Mouse (Mus musculus) cerebellum, postnatal 4 days (tissue): Measurements from ENCODE around the gene Trim11.

Experiments used
- DNase-seq, 2 experiments: peaks; one replicate each; pipeline ENCODE4 v3.0.0; 2022; ENCODE audit warnings: low spot score in 2 of 2, mixed read lengths in 1 of 2

Gene Trim11

DNA sequence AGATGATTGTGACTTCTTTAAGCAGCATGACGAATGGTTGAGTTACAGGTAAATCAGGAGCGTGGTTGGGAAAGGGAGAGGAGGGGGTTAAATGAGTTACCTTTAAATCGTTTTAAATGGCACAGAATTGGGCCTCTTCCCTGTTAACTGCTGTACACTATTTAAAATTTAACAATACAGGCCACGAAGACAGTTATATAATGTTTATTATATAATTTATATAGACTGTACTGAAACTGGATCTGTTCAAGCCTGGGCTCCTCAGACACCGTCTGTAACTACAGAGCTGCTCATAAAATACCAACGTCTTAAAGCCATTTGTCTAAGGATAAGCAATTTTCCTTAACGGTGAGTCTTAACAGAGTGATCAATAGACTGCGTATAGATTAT is 22.0 kb upstream of the Trim11 start:
- DNase-seq = no peak

DNA sequence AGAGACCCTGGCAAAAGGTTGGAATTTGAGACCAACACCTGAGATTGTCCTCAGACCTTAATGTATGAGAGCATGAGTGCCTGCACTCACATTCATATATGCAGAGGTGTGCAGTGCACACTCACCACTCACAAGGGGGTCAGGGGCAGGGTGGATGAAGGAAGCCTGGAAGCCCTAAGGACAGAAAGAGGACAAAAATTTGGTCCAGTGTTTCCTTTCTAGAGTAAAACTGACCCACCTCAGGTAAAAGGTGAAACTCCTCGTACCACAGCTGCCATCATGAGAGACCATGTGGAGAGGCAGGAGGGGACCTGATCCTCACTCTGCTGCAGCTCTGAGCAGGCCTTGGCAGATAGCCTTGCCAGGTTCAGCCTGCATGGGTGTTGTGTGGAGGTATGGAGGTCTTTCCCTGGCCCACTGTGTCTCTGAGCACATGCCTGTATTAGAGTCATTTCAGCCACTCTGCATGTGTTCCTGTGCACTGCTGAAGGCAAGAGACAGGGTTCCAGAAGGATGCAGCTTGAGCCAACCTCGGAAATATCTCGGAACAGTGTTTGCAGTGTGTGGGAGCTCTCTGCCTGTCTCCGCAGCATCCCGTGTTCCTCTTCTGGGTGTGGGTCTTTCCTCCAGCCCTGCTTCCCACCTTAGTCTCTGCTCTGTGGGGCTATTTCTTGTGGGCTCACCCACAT is 20.5 kb upstream of the Trim11 start:
- DNase-seq = no peak

DNA sequence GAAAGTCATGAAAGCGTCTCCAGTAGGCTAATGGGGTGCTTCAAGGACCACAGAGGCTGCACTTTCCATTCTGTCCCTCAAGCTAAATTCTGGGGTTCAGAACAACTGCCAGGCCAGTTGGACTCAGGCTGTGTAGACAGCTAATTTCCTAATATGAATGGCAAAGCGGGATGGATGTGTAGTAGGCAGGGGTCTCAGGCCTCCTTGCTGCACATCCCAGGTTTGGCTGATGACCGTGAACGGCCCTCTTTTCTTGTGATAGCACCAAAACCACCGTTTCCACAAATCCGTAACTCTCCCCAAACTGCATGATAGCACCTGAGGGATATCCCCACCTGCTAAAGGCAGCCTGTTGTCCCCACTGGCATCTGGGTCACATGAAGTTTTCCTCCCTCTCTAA is 19.4 kb upstream of the Trim11 start:
- DNase-seq = no peak

DNA sequence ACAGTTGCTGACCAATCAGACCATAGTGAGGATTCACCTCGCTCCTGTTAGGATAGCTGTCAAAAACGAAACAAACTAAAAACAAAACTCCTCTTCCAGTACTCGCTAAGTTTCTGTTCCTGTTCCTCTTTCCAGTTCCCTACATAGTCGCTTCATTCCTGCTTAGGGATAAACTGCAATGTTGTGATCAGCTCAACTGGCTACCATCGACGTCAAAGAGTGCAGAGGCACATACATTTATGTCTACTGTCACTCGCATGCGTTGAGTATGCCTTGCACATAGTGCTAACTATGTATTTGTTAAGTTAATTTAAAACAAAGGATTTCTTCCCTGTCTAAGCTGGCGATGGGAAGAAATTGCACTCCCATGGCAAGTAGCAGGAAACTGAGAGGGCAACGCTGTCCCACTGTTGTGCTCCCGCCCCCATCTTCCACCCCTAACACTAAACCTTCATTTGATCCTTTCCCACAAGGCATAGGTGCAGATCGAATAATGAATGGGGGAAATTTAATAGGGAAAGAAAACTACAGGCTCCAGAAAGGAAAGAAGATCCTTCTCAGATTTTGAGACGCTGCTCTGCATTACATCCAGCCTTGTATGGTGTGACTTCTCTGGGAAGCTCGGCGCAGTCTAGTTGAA is 18.6 kb upstream of the Trim11 start:
- no peak for DNase-seq

DNA sequence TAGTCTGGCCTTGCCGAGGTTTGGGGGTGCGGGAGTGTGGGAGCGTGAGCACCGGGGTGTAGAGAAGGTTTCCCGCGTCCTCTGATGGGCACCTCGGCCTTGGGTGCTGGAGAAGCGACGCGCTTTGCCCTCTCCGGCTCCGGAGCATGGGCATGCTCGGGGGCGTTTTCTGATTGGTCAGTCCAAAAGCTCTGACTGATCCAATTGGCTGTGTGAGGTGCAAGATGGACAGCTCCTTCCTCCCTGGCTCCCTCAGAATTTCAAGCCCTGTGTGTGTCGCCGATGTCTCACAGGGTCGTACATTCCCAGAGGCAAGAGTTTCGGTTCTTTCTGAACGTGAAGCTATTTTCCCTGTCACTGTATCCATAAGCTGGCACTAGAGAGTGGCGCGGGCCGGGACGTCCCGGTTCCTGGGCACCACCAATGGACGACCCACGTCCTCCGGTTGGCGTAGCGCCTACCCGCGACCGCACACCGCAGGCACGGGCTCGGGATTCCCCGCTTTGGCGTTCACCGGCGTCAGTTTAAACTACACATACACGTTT is 17.9 kb upstream of the Trim11 start:
- DNase-seq = peak; percentile 55 to 74

DNA sequence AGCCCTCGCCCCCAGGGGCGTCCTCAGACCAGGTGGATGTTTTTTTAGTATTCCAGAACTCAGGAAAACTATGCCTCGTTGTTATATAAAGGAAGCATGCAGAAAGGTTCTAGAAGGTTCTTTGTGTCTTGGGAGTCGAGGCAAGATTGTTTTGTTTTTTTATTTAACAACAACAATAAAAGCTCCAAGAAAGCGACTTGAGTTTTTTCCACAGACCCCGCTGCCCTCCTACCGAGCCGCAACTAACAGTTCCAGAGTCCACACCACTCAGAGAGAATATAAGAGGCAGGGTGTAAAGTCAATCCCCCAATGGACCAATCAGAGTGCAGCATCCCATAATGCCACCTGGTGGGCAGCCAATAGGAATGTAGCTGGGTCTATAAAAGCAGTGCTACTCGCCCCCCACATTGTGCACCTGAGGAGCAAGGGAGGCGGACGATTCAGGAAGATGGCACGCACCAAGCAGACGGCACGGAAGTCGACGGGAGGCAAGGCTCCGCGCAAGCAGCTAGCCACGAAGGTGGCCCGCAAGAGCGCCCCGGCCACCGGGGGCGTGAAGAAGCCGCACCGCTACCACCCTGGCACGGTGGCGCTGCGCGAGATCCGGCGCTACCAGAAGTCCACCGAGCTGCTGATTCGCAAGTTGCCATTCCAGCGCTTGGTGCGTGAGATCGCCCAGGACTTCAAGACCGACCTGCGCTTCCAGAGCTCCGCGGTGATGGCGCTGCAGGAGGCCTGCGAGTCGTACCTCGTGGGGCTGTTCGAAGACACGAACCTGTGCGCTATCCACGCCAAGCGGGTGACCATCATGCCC is 16.3 kb upstream of the Trim11 start:
- no peak for DNase-seq

DNA sequence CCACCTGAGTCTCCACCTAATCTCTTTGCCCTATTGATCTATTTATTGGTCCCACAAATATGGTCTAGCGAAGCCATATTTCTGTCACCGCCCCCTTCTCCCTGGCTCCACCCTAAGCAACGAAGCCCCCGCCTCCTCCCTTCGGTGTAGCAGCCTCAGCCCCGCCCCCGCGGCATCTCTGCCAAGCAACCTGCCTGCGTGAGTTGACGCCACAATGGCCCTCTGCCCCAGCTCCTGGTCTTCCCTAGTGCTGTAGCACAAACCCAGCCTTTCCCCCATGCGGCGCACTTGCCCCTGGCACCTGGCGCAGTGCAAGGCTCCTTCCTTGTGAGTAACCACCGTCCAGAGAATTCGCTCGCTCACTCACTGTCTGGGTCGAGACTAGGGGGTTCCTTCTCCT is 14.3 kb upstream of the Trim11 start:
- DNase-seq = peak in 1 of 2 experiments; percentile 27

DNA sequence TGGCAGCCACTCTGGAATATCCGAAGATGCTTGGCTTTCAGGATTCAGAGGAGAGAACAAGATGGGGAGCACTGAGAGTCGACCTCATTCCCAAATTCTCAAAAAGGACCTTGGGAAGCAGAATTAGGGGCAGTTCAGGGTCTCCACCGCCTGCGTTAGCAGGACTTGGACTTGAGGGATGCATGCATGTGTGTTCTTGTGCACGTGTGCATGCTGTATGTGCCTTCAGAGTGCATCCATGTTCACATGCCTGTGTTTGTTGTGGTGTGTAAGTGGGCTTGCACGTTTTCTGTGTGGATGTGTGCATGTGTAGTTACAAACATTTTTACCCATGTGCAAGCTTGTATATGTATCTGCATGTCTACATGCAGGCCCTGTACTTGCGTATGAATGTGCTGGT is 13.7 kb upstream of the Trim11 start:
- DNase-seq = no peak

DNA sequence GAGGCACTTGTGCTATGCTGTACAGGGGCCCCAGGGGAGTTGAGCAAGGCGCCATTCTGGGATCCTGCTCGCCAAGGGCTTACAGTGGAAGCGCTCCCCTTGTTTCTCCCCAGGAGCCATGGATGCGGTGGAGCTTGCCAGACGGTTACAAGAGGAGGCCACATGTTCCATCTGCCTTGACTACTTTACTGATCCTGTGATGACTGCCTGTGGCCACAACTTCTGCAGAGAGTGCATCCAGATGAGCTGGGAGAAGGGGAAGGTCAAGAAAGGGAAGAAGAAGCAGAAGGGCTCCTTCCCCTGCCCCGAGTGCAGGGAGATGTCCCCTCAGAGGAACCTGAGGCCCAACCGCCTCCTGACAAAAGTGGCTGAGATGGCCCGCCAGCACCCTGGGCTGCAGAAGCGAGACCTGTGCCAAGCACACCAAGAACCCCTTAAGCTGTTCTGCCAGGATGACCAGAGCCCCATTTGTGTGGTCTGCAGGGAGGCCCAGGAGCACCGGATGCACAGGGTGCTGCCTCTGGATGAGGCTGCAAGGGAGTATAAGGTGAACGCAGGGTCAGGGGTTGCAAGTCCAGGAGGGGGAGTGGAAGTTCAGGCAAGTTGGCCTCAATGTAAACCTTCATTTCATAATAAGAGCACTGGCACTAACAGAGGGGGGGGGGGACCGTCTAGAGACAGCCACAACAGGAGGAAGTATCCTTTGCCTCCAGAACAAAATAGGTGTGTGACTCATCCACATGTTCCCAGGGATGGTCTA is 12.7 kb upstream of the Trim11 start:
- DNase-seq = no peak

DNA sequence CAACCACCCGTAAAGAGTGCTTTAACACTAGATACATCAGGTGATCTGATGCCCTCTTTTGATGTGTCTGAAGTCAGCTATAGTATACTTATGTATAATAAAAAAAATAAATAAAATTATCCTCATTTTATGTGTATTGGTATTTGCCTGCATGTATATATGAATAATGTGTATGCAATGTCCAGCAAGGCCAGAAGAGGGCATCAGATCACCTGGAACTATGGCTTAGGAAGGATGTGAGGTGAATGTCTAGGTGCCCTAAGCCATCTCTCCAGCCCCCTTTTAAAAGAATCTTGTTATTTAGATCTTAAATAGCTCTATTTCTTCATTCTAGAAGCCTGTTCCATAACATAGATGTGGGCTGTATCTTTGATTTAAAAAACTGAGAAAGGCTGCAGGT is 10.5 kb upstream of the Trim11 start:
- DNase-seq = no peak

DNA sequence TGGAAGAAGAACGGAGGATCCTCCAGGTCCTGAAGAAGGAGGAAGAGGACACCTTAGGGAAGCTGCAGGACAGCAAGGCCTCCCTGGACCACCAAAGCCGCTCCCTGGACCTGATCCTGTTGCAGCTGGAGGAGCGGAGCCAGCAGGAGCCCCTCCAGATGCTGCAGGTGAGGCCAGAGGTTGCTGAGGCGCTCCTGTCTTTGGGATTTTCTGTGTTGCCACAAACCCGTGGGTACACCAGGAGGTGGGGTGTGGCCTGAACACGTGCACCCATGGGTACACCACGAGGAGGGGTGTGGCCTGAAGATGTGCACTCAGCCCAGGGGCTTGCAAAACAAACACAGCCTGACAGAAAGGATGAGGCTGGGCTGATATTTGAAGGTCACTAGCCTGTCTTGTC is 9.3 kb upstream of the Trim11 start:
- no peak for DNase-seq

DNA sequence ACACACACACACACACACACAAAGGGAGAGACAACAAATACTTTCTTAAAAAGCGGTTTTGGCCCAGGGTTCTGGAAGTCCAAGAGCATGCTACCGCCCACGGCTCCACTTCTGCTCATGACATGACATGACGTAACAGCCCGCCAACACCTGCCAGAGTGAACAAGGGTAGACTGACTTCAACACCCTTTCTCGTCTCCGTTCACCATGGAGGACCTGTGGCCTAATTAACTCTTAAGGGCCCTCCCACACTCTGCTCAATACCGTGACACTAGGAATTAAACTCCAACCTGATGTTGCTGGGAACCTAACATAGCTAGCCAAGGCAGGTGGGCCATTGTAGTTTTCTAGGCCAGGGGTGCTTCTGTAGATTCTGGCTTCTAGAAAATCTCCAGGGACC is 8.9 kb upstream of the Trim11 start:
- DNase-seq = no peak

DNA sequence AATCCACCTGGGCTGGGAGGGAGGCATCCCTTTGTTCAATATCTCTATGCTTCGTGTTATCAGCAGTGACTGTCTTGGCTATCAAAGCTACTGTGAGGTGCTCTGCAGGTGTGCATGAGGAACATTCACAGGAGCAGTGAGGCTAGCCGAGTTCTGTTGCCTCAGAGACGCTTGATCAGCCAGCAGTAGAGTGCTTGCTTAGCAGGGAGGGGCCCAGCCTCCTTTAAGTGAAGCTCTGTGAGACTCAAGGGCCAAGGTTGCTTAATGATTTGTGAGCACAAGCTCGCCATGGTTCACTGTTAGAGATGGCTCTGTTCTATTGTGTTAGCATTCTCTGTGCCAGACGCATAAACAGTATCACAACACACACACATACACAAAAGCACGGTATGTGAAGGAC is 8.2 kb upstream of the Trim11 start:
- DNase-seq = no peak

DNA sequence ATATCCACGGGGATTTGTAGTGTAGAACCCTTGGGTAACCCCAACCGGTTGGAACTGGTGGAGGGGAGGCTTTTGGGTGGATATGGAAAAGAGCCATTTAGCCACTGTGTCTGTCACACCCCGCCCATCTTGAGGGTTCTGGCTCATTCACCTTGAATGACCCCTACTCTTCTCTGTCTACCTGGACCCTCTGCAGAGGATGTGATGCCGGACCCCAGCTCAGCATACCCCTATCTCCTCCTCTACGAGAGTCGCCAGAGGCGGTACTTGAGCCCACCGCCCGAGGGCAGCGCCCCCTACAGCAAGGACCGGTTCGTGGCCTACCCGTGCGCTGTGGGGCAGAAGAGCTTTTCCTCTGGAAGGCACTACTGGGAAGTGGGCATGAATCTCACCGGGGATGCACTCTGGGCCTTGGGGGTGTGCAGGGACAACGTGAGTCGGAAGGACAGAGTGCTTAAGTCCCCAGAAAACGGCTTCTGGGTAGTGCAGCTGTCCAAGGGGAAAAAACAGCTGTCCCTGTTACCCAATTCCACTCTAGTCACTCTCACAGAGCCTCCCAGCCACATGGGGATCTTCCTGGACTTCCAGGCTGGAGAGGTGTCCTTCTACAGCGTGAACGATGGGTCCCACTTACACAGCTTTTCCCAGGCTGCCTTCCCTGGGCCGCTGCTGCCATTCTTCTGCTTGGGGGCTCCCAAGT is 6.9 kb upstream of the Trim11 start:
- DNase-seq = no peak

DNA sequence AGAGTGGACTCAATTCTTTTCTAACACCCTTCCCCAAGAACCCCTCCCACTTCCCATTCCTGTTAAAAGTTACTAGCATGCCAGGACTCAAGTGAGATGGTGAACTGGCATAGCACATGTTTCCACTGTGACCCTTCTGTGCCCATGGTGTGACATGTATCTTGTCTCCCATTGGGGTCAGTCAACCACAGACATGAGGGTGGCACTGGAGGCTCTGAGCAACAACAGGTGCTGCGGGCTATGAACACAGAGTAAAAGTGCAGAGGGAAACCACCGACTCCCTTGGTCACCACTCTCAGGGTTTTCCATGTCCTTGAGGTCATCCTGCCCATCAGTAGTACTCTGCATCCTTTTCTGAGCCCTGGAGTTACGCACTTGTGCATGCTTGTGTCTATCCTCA is 6.1 kb upstream of the Trim11 start:
- DNase-seq = no peak

DNA sequence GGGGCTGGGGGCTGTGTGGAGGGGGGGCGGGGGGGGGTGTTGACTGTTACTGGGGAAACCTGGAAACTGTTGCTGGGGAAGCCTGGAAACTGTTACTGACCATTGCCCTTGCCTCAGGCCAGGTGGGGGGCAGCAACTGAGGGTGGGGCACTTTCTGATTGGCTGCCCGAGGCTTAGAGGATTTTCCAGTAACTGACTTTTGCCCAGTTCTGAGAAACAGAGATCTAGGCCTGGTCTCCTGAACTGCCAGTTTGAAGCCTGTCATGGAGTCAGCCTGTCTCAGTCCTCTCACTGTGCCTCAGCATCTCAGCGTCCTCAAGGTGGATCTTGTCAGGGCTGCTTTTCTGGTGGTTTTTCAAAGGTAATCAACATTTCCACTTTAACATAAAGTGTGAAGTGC is 3.5 kb upstream of the Trim11 start:
- no peak for DNase-seq

DNA sequence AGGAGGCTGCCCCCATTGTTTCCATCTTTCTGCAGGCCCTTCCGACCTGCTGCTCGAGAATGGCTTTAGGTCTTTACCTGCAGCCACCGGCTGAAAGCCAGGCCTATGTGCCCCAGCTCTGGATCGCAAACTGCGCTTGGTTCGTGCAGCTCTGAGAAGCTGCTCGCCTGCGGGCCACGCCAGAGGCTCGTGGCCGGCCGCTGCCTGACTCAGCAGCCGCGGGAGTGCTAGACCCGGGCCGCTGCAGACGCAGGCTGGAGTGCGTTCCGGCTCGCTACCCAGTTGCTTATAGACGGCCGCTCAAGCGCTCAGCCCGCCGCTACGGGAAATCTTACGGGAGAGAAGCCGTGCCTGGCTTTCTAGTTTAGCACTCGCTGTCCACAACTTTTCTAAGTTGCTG is 743 bp upstream of the Trim11 start:
- no peak for DNase-seq

DNA sequence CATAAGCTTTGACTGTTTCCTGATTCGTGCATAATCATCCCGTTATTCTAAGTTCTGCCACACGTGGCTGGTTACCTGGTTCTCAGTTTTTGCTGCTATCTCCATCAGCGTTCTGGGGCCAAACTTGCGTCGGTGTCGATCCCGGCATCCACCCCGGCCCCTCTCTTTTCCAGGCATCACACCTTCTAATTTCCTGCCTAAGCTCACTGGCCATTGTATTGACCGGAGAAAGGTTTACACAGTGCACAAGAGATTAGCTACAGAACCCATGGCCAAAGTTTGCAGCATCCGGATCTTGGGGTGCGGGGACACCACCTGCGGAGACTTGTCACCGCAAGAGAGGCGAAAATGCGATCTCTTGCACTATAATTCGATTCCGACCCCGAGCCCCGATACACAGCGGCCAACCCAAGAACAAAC is 276 bp upstream of the Trim11 start:
- DNase-seq = no peak

DNA sequence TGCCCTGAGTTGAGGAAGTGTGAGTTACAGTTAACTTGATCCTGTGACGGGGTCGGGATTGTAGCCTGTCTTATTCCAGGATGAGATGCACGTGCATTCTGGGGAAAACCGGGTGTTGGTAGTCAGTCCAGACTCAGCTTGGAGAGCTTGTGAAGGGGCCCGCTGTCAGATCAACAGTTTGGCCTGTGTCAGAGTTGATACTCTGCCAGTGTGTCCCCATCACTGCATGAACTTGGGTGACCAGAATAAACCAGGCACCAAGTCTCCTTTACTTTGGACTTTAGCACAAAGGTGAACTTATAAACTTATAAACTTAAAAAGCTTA is 775 bp downstream of the Trim11 start:
- DNase-seq = no peak

DNA sequence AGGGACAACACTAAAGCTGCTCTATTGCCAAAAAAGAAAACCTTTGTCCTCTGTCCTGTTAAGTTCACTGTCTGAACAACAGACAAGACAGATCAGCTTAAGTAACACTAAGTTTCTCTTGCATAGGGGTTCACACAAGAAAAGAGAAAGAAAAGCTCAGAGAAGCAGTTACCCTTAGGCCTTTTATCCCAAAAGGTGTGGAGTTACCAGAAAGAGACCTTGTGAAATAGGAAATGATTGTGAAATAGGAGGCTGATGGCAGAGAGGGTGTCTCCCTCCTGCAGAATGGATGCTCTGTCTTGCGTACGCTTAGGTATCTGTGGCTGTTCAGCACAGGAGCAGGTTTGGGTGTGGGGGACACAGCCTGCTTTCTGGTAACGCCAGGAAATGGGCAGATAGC is 1.3 kb downstream of the Trim11 start:
- DNase-seq = no peak

DNA sequence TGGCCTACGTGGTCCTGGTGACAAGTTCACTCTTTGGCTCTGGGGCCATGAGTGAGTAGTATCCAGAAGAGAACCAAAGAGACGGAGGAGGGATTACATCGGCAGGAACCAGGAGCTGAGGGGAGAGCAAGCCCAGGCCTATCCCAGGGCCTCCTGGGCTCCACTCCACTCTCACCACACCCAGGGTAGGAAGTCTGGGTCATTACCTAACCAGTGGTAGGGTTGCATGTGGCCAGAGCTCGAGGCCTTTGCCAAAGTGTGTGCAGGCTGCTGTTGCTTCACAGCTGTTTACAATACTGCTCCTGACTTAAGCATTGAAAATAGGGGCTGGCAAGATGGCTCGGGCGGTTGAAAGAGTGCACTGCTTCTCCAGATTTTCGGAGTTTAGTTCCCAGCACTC is 1.8 kb downstream of the Trim11 start:
- no peak for DNase-seq
